Mouse (Mus musculus) CH12.LX (cell line): ENCODE data around the gene Irak1bp1. TPM values are rescaled to one million over a fixed set of nuclear protein-coding genes. Genes with fewer than 3 reads are reported as not detected.

Experiments used
- DNase-seq: peaks from one replicate; pipeline ENCODE4 v3.0.0-alpha.2; 2013; ENCODE audit errors: extremely low read depth
- H3K27ac ChIP-seq: 2 replicates; pipeline ENCODE4 v1.5.1; 2012; ENCODE audit warnings: low read depth, mild to moderate bottlenecking, control low read depth, moderate library complexity; ENCODE audit not compliant: insufficient read depth
- H3K27me3 ChIP-seq: replicated peaks from 2 replicates; pipeline ENCODE3; 2012; ENCODE audit warnings: inconsistent platforms
- H3K36me3 ChIP-seq, 2 experiments: replicated peaks in 1 of 2; 2 replicates each; pipeline versions ENCODE3 to v1.6.1; 2012; ENCODE audit warnings: inconsistent platforms in 1 of 2, low read length in 1 of 2, mild to moderate bottlenecking in 1 of 2, mixed read lengths in 1 of 2, moderate library complexity in 1 of 2; ENCODE audit not compliant: control insufficient read depth in 1 of 2, insufficient read depth in 1 of 2
- H3K4me1 ChIP-seq, 2 experiments: 2 replicates each; pipeline ENCODE4 v1.6.1; 2012; ENCODE audit warnings: inconsistent platforms in 1 of 2, moderate library complexity in 1 of 2; ENCODE audit not compliant: insufficient read depth in 2 of 2, control insufficient read depth in 1 of 2
- H3K4me2 ChIP-seq: 2 replicates; pipeline ENCODE4 v1.6.1; 2012; ENCODE audit warnings: low read depth, mild to moderate bottlenecking, control low read depth; ENCODE audit not compliant: poor library complexity, insufficient read depth, severe bottlenecking
- H3K4me3 ChIP-seq, 3 experiments: fragments of 150-350 bp in 1 of 3; sonication (generic) in 1 of 3; replicated peaks in 1 of 3; 2 replicates each; pipeline versions ENCODE3 to v1.5.1; 2011 to 2012; ENCODE audit warnings: low read depth in 2 of 3, low read length in 2 of 3, mild to moderate bottlenecking in 2 of 3, moderate library complexity in 2 of 3, control low read depth in 1 of 3, improper control_type of control experiment in 1 of 3, inconsistent platforms in 1 of 3, mixed read lengths in 1 of 3; ENCODE audit not compliant: poor library complexity in 1 of 3
- H3K79me2 ChIP-seq: replicated peaks from 2 replicates; pipeline ENCODE4 v1.6.1; 2012; ENCODE audit warnings: mild to moderate bottlenecking, moderate library complexity; ENCODE audit not compliant: control insufficient read depth, poor library complexity, insufficient read depth, severe bottlenecking; ENCODE audit errors: extremely low read depth
- H3K9ac ChIP-seq: 2 replicates; pipeline ENCODE4 v1.6.1; 2012; ENCODE audit warnings: low read depth, mild to moderate bottlenecking, control low read depth, moderate library complexity; ENCODE audit not compliant: insufficient read depth
- H3K9me3 ChIP-seq: replicated peaks from 2 replicates; pipeline ENCODE3; 2012; ENCODE audit warnings: low read length, inconsistent platforms, mixed read lengths
- BHLHE40 ChIP-seq: IDR thresholded peaks from 2 replicates; pipeline ENCODE4 v1.6.1; 2011; ENCODE audit warnings: mild to moderate bottlenecking, low read depth, low read length, improper control_type of control experiment
- CTCF ChIP-seq, 2 experiments: IDR thresholded peaks in 1 of 2; conservative IDR thresholded peaks in 1 of 2; 2 replicates each; pipeline ENCODE4 v1.5.1; 2011 to 2012; ENCODE audit warnings: low read depth in 2 of 2, low read length in 2 of 2, improper control_type of control experiment in 1 of 2, inconsistent platforms in 1 of 2, mild to moderate bottlenecking in 1 of 2, moderate library complexity in 1 of 2
- ELF1 ChIP-seq: IDR thresholded peaks from 2 replicates; pipeline ENCODE4 v1.6.1; 2014; ENCODE audit warnings: low read depth, mild to moderate bottlenecking, inconsistent platforms, low read length, improper control_type of control experiment
- EP300 ChIP-seq: IDR thresholded peaks from 2 replicates; pipeline ENCODE4 v1.6.1; 2011; ENCODE audit warnings: low read length, improper control_type of control experiment
- GABPA ChIP-seq: IDR thresholded peaks from 2 replicates; pipeline ENCODE4 v1.6.1; 2012; ENCODE audit warnings: low read depth, low read length, improper control_type of control experiment, inconsistent platforms; ENCODE audit not compliant: insufficient replicate concordance
- IRF4 ChIP-seq: IDR thresholded peaks from 2 replicates; pipeline ENCODE4 v1.6.1; 2014; ENCODE audit warnings: low read depth, mild to moderate bottlenecking, inconsistent platforms, low read length, improper control_type of control experiment
- JUN ChIP-seq: IDR thresholded peaks from 2 replicates; pipeline ENCODE4 v1.6.1; 2011; ENCODE audit warnings: low read depth, mild to moderate bottlenecking, low read length, improper control_type of control experiment, moderate library complexity; ENCODE audit not compliant: insufficient read depth
- MAFK ChIP-seq: IDR thresholded peaks from 2 replicates; pipeline ENCODE4 v1.6.1; 2011; ENCODE audit warnings: low read length, improper control_type of control experiment; ENCODE audit not compliant: insufficient replicate concordance
- MEF2A ChIP-seq: IDR thresholded peaks from 2 replicates; pipeline ENCODE4 v1.6.1; 2014; ENCODE audit warnings: low read depth, mild to moderate bottlenecking, inconsistent platforms, low read length, improper control_type of control experiment, borderline replicate concordance
- MXI1 ChIP-seq: IDR thresholded peaks from 2 replicates; pipeline ENCODE4 v1.6.1; 2011; ENCODE audit warnings: mild to moderate bottlenecking, low read depth, low read length, improper control_type of control experiment
- MYC ChIP-seq: IDR thresholded peaks from 2 replicates; pipeline ENCODE4 v1.6.1; 2011; ENCODE audit warnings: low read depth, mild to moderate bottlenecking, improper control_type of control experiment, low read length
- POLR2A ChIP-seq: IDR thresholded peaks from 2 replicates; pipeline ENCODE4 v1.6.1; 2011; ENCODE audit warnings: low read depth, mild to moderate bottlenecking, improper control_type of control experiment, low read length
- POLR2AphosphoS2 ChIP-seq: IDR thresholded peaks from 2 replicates; pipeline ENCODE4 v1.6.1; 2011; ENCODE audit warnings: low read depth, low read length, improper control_type of control experiment
- RAD21 ChIP-seq: IDR thresholded peaks from 2 replicates; pipeline ENCODE4 v1.6.1; 2011; ENCODE audit warnings: low read depth, mild to moderate bottlenecking, low read length, improper control_type of control experiment, moderate library complexity
- SMC3 ChIP-seq: IDR thresholded peaks from 2 replicates; pipeline ENCODE4 v1.6.1; 2011; ENCODE audit warnings: low read depth, low read length, improper control_type of control experiment
- USF1 ChIP-seq: IDR thresholded peaks from 2 replicates; pipeline ENCODE4 v1.6.1; 2014; ENCODE audit warnings: low read depth, mild to moderate bottlenecking, inconsistent platforms, low read length, improper control_type of control experiment
- USF2 ChIP-seq: conservative IDR thresholded peaks from 2 replicates; pipeline ENCODE4 v1.6.1; 2011; ENCODE audit warnings: low read depth, low read length, improper control_type of control experiment
- ZC3H11A ChIP-seq: IDR thresholded peaks from 2 replicates; pipeline ENCODE4 v1.6.1; 2012; ENCODE audit warnings: low read depth, mild to moderate bottlenecking, inconsistent platforms, low read length, improper control_type of control experiment
- ZKSCAN1 ChIP-seq: IDR thresholded peaks from 2 replicates; pipeline ENCODE4 v1.6.1; 2012; ENCODE audit warnings: low read depth, inconsistent platforms, low read length, improper control_type of control experiment, borderline replicate concordance
- dilution Hi-C: fragments of 300-500 bp; cut with MboI; formaldehyde crosslinking; loops from 2 replicates; pipeline ENCODE4 v1.14.3; 2020; ENCODE audit warnings: low sequenced_read_pairs; ENCODE audit not compliant: extremely low pct_unique_long_range_greater_than_20kb, extremely low pct_ligation_motif_present
- in situ Hi-C: fragments of 300-500 bp; cut with MboI; formaldehyde crosslinking; loops from 3 replicates; pipeline ENCODE4 v1.14.3; 2019; ENCODE audit warnings: low sequenced_read_pairs, low pct_ligation_motif_present, low pct_unique_long_range_greater_than_20kb, mixed read lengths
- polyA plus RNA-seq: library from polyadenylated mRNA; unstranded; fragments of >175 nt; gene quantifications from 2 replicates; pipeline ENCODE4 v1.2.1, GENCODE M21; 2012; ENCODE audit warnings: low read depth; ENCODE audit not compliant: insufficient read length
- total RNA-seq, 2 experiments: library from RNA; depleted of rRNA; stranded (reverse); fragments of 300-350 nt in 1 of 2; fragments of >200 nt in 1 of 2; gene quantifications; 2 replicates each; pipeline ENCODE4 v1.2.3; 2012 to 2014

Irak1bp1 gene
- total and polyA plus RNA-seq, 3 experiments = 16.3 to 44.2 (median 31.4) TPM

DNA sequence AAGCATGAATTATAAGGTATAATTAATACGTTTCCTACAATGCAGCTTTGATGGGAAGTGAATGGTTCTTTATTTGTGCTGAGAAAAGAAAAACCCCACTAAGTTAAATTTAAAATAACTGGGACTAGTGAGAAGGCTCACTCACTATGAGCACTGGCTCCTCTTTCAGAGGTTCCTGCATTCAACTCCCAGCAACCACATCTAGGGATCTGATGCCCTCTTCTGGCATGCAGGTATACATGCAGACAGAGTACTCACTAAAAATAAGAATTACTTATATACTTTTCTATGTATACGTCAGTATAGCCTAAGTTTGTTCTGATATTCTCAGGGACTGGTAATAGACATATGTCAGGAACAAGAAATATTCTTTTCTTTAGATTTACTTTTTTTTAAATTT, 24.7 kb downstream of the Irak1bp1 start:
- dilution Hi-C loops (no loop called here), in situ Hi-C loops (loop anchor here (25.0 kb wide), 1 partner anchor 758 kb away; no protein-coding TSS in a partner anchor)
- H3K27me3 ChIP-seq = no peaks in the 10 kb centered on the region
- H3K9me3 ChIP-seq = peaks cover 5% of the 10 kb centered on the region
- H3K79me2 ChIP-seq = no peaks in the 10 kb centered on the region
- peaks cover 0 to 1% of the 10 kb centered on the region in 2 experiments for H3K36me3 ChIP-seq
- H3K9ac ChIP-seq = no peak overlapping the region
- H3K27ac ChIP-seq = no peak overlapping the region
- no peak overlapping the region for H3K4me3 ChIP-seq
- peak; percentile 57 for DNase-seq
- peaks cover 15 to 25% of the 10 kb centered on the region in 2 experiments for H3K4me1 ChIP-seq
- no peak overlapping the region for H3K4me2 ChIP-seq
- TF ChIP-seq MXI1 (no peak), USF1 (no peak), IRF4 (0 out of 2 replicates have a peak, but pooled peaks have one; percentile 18), GABPA (no peak), POLR2A (no peak), CTCF (conservative IDR thresholded peaks at IDR 0.05 in 1 of 2, IDR thresholded peaks at IDR 0.05 in 1 of 2; ENCODE audit: low read depth in 2 of 2, low read length in 2 of 2) (peak in 1 of 2 experiments; percentile 72; a peak in 3 of 4 replicates), MEF2A (0 out of 2 replicates have a peak, but pooled peaks have one; percentile 23), SMC3 (peak; percentile 67), ZKSCAN1 (no peak), RAD21 (peak; percentile 79), BHLHE40 (no peak), MAFK (no peak), ZC3H11A (peak; percentile 54; the same call in 1 of the 2 replicates), USF2 (no peak)

- in situ Hi-C loops (loop anchor here (25.0 kb wide), 1 partner anchor 757 kb away; no protein-coding TSS in a partner anchor), dilution Hi-C loops (no loop called here)
- Histone ChIP-seq H3K36me3 (no peaks in the 10 kb centered on the region), H3K9me3 (peaks cover 5% of the 10 kb centered on the region), H3K9ac (peak overlapping the region; percentile 4; the same call in 1 of the 2 replicates), H3K27ac (peak overlapping the region; percentile 28; the same call in 1 of the 2 replicates), H3K4me3 (no peak overlapping the region), H3K27me3 (no peaks in the 10 kb centered on the region), H3K79me2 (no peaks in the 10 kb centered on the region), H3K4me2 (peak overlapping the region; percentile 12; the same call in 1 of the 2 replicates), H3K4me1 (peaks cover 15 to 25% of the 10 kb centered on the region in 2 experiments)
- no peak for DNase-seq
- TF ChIP-seq MAFK = 0 out of 2 replicates have a peak, but pooled peaks have one; percentile 48
- TF ChIP-seq EP300 = no peak
- TF ChIP-seq MYC = no peak
- TF ChIP-seq IRF4 = no peak
- TF ChIP-seq POLR2AphosphoS2 = no peak
- TF ChIP-seq ELF1 = no peak
- TF ChIP-seq JUN = no peak
- TF ChIP-seq ZKSCAN1 = no peak
These were observed 25.8 kb downstream of the Irak1bp1 start for GRCm38 (mm10) chr9:82854973-82855614.
